Mouse (Mus musculus) activated CD4-positive, CD25-positive, alpha-beta regulatory T cell (primary cell): Measurements from ENCODE around the gene Cryba1. TPM values are rescaled to one million over a fixed set of nuclear protein-coding genes. Genes with fewer than 3 reads are reported as not detected.

Experiments used
- polyA plus RNA-seq, 2 experiments: library from polyadenylated mRNA; unstranded; fragments of 100-300 nt; shearing (Covaris generic); gene quantifications; one replicate each; pipeline ENCODE4 v1.2.1; 2017

Cryba1 gene
- polyA plus RNA-seq: under 1 TPM in 1 of 2 experiments, not detected in 1; 0.37 TPM

DNA sequence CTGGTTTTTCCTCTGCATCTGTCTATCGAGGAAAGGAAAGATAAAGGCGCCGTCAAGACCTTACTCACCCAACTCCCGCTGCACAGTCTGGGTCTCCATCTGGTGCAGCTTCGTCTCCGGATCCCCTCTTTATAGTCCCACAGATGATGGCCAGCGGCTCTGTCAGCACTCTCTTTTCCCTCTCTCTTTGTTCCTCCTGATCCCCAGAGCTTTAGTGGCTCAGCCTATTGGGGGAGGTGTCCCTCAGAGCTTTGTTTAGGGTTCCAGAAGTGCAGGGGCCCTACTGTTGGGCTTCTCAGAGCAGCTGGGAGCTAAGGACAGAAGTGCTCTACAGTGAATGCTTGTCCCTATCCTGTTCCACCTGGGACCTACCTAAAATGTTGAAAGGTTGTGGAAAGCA is at the start of gene Cryba1:
TSS of gene Cryba1 (minus strand) at position 101 of the 400 bp plus-strand sequence.

DNA sequence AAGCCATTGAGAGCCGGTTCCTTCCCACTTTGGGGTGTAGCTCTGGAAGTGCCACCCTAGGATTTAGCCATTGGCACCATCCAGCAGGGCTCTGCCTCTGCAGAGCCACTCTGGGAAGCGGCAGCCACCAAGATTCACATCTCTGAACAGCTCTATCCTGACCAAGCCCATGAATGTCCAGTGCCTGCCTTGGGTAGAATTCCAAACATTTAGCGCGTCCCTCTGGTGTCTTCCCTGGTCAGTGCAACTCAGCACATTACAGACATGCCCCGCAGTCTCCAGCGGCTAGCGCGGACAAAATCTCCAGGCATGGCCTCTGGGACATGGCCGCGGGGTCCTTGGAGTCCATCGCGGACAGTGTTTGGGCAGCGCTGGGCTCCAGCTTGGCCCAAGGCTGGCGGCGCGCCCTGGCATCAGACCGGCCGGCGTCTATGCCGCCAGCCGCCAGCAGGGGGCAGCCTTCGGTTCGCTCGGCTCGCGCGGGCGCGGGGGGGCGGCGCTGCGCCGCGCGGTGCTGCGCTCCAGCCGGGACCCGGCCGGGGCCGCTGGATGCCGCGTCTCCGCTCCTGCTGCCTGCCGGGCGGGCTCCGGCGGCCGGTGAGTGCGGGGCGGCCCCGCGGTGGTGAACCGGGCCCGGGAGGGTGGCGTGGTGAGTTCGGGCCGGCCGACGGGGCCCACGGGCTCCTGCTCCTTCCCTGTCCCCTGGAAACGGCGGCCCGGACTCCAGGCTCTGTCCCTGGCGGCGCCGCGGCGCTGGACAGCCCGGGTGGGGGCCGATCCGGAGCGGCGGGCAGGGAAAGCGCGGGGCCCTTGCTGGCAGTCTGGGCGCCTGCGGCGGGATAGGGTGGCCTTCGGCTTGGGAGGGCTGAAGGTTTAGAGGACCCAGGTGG is 37.9 kb upstream of the Cryba1 start, which contains the start of gene Myo18a:
TSS of gene Myo18a (plus strand) at position 464 of the 890 bp plus-strand sequence.

GRCm38 (mm10) chr11:77685383-77686265 is 39.5 kb downstream of the Cryba1 start, which contains the start of gene Nufip2:
Gene Nufip2 (plus strand): TSS chr11:77686155.

Other genes with a start within 250 kb of the Cryba1 start
- 1 to 10 TPM; 4.5 to 7.2 TPM for gene Ankrd13b, start 235.6 kb downstream of the Cryba1 start, polyA plus RNA-seq
- gene Git1, start 231.7 kb downstream of the Cryba1 start, polyA plus RNA-seq: 10 to 100 TPM; 31.3 to 38.8 TPM
- gene Abhd15, start 210.2 kb downstream of the Cryba1 start, polyA plus RNA-seq: 1 to 10 TPM; 2.1 to 2.2 TPM
- gene Trp53i13, start 209.3 kb downstream of the Cryba1 start, polyA plus RNA-seq: 10 to 100 TPM; 31.8 to 46.2 TPM
- under 1 TPM; 0.20 to 0.82 TPM for gene Gm10392, start 206.1 kb downstream of the Cryba1 start, polyA plus RNA-seq
- 1 to 10 TPM; 6.3 to 8.0 TPM for gene Taok1, start 117.5 kb downstream of the Cryba1 start, polyA plus RNA-seq
- 10 to 100 TPM; 41.5 to 46.1 TPM for gene Nufip2, start 39.1 kb downstream of the Cryba1 start, polyA plus RNA-seq
- 10 to 100 TPM; 15.8 to 56.3 TPM for gene Myo18a, start 38.0 kb upstream of the Cryba1 start, polyA plus RNA-seq
- under 1 TPM; 0.34 to 0.35 TPM for gene Gm10277, start 62.5 kb upstream of the Cryba1 start, polyA plus RNA-seq
- under 1 TPM; 0.50 to 0.89 TPM for gene Pipox, start 168.8 kb upstream of the Cryba1 start, polyA plus RNA-seq
- under 1 TPM in 1 of 2 experiments, not detected in 1; 0.33 TPM for gene Sez6, start 205.5 kb upstream of the Cryba1 start, polyA plus RNA-seq